Mouse (Mus musculus): ENCODE measurements at regions not wholly inside any gene's neighbourhood (a gene's known extent, or its start where the extent isn't known, plus 50 kb on each side); places are given as distances from the start of the nearest gene placed in this dataset.

DNA sequence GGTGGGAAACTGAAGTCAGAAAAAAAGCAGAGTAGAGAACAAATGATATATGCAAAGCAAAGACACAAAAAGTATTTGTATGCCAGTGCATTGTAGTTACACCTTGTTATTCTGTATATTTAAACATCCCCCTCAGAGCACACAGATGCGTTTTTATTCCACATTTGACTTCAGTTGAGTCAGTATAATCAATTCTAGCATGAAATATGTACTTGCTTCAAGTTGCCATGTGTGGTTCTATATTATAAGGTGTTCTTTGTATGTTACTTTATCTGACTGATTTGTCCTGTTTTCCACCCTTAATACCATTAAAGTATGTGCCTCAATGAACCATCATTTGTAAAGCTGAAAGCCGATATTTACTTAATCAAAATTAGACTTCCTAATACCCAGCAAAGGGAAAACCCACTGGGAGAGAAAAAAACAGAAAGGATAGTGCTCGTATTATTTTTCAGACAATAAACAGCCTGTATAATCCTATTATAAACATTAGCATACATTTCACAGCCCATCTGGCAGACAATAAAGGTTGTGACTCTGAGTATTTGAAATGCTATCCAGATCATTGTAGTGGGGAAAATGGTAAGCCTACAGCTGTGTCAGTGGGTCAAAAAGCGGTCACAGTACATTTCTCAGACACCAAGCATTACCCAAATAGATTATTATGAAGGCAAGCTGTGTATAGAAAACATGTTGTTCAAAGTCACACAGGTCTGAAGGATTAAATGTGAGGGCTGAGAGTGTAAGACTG is 189.1 kb upstream of the Bmp2 start:
- no peak for ATAC-seq (ENCODE audit: poor library complexity, severe bottlenecking)

DNA sequence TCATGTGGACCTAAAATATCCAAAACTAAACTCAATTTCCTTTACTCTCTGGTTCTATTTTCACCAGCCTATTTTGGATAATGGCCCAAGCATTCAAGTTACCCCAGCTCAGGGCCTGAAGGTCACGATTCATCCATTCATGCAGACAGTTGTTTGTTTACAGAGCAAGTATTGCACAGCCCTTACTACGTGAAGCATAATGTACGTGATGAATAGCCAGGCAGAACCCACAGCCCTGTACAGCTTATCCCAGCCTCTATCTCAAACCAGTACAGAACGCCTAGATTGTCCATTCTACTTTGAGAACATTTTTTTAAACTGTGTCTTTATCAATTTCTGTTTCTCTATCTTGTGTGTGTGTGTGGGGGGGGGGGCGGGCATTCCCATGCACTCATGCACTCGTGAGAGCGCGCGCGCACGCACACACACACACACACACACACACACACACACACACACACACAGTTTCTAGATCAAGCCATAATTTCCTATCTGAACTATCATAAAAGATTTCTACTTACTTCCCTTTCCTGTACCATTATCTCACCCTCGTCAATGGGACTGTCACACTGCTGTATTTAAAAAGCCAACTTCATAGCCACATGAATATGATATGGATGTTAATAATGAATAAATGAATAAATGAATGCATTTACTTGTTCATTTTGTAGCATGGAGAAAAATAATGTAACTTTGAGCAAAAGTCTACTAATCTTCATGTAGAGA is 180.3 kb upstream of the Bmp2 start:
- no peak for ATAC-seq (ENCODE audit: poor library complexity, severe bottlenecking)

DNA sequence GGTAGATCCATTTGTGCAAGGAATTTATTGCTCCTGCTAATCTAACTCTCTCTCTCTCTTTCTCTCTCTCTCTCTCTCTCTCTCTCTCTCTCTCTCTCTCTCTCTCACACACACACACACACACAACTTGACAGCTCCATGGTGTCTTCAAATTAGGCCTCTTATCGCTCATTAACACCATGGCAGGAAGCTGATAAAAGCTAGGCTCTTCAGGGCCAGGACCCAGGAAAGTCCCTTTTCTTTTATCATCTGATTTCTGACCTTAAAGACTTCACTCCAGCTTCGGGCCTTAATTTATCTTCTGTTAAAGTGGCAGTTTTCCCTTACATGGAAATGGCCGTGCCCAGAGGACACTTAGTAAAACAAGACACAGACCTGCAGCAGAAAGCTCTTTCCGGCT is 178.4 kb upstream of the Bmp2 start:
- ATAC-seq (ENCODE audit: poor library complexity, severe bottlenecking) = no peak

DNA sequence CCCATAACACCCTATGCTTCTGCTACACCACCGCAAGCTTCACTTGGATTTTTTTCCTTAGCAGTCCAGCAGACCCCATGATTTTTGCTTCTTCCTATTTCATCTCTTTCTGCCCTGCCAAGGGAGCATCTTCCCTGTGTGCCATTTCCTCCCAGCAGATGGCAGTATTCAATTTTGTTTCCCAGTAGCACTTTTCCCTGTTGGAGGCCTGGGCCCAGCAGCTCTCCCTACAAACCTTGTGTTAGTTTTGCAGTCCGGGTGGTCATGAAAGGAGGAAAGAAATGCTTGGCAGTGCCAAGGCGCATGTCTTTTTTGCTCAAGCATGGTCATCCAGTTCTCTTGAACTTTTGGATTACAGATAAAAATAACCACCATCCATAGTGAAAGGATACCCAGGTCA is 170.9 kb upstream of the Bmp2 start:
- ATAC-seq (ENCODE audit: poor library complexity, severe bottlenecking) = peak; percentile 50

DNA sequence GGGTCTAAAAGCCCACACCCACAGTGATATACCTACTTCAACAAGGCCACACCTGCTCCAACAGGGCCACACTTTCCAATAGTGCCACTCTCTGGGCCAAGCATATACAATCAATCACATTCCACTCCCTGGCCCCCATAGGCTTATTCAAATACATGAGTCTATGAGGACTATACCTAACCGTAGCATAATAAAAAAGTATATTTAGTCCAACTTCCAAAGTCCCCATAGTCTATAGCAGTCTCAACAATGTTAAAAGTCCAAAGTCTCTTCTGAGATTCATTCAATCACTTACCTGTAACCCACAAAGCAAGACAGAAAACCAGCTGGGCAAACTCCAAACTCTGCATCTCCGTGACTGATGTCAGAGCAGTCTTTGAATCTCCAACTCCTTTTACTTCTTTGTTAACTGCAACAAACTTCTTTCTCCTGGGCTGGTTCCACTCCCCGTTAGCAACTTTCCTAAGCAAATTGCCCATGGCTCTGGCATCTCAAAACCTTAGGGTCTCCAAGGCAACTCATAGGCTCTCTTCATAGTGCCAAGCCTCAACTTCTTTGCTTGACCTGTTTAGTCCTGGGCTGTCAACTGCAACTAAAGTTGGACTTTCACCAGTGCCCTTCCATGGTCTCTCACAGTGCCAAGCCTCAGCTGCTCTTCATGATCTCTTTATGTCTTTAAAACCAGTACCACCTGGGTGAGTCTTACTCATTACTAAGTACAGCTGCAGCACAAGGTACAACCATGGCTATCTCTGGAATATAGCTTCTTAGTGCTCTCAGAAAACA is 168.6 kb upstream of the Bmp2 start:
- ATAC-seq (ENCODE audit: poor library complexity, severe bottlenecking) = no peak

DNA sequence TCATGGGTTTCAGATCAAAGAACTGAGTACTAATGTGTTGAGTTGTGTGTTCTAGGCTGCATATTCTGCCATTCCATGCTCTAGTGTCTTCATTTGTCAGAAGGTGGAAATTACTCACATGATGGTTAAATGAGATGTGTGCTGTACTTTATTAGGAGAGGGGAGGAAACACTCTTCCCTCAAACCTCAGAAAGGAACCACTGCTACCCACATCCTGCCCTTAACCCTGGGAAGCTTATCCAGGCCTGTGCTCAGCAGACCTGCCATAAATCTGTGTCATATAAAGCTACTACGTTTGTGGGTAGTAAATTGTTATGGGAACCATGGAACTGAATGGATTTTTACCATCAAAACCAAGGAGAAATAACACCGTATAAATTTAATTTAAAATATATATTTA is 166.7 kb upstream of the Bmp2 start:
- no peak for ATAC-seq (ENCODE audit: poor library complexity, severe bottlenecking)

DNA sequence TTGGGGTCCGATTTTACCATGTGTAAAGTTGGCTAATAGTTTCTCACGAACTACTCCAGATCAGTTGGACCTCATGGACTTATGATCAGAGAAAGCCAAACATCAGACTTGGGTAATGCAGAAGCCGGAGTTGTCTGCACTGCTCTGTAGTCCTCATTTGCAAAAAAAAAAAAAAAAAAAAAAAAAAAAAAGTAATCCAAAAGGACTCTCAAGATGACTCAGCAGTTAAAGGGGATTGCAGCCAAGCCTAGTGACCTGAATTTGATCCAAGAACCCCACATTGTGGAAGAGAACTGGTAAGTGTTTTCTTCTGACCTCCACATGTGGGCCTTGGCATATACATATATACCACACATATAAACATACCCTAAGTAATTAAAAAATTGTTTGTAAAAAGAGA is 164.6 kb upstream of the Bmp2 start:
- no peak for ATAC-seq (ENCODE audit: poor library complexity, severe bottlenecking)

DNA sequence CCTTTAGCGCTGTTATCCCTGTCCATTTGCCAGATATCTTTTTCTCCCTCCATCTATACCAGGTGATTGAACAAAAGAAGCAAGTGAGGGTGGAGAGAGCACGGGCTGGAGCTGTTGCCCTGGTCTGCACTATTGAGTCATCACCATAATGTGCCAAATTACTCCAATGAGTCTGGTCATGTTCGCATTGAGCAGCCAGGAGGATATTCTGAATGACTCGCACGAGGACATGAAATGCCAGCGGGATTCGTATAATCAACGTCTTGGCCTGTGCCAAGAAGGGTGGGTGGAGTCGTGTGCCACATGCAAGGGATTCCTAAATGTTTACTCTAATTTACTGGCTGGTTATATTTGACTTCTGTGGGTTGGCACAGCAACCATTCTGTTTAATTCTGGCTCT is 159.7 kb upstream of the Bmp2 start:
- no peak for ATAC-seq (ENCODE audit: poor library complexity, severe bottlenecking)

DNA sequence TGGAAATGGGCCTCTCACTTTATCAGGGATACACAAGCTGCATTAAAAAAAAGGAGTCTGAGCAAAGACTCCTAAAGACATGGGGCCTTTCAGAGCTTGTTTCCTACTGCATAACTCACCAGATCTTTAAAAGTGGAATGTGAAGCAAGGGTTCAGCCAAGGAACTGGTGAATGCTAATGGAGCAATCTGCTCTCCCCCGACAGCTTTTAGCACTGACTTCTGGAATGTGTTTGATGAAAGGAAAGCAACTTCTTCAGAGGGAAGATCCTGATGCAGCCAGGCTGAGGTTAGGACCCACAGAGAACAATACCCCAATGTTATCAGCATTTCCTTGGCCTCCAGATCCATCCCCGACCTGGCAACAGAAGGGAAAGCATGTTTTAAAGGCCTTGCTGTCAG is 154.4 kb upstream of the Bmp2 start:
- ATAC-seq (ENCODE audit: poor library complexity, severe bottlenecking) = no peak

DNA sequence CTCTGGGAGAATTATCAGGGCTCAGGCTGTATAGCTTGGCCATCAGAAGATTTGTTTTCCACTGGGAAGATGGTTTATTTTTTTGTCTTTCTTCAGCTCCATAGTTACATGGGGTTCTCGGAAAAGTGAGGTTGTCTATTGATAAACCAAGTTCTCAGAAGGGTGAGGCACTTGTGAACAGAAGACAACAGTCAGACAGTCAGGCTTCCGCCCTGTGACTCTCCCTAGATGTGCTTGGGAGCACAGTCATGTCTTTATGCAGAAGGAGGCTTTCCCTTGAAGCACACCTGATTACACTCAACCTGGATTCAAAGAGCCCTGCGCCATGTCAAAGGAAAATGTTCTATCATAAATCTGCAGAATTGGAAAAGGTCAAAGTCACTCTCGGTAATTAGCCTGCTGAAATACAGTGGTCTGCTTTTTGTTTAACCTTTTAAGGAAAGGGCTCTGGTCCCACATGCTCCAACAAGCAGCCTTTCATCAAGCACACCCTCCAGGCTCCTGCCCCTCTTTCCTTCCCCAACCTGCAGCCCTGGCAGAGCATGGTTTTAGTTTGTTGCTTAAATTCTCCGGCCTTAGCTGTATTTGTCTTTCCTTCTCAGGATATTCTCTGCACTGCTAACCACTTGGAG is 152.8 kb upstream of the Bmp2 start:
- ATAC-seq (ENCODE audit: poor library complexity, severe bottlenecking) = no peak

DNA sequence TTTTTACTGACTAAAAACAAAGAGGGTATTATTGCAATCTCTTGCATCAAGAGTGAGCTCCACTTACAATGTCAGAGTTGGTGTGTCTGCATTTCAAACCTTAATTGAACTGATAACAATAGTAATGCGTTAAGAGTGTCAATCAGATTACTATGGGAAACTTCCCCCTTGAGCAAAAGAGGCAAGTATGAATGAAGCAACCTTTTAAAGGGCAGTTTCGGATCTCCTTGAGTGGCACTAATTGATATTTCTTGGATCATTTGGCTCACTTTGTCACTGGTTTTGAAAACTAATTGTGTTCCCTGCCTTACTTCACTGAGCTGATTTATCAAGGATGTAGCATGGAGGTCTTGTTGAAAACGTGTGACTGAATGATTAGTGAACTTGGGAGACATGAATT is 151.0 kb upstream of the Bmp2 start:
- no peak for ATAC-seq (ENCODE audit: poor library complexity, severe bottlenecking)

DNA sequence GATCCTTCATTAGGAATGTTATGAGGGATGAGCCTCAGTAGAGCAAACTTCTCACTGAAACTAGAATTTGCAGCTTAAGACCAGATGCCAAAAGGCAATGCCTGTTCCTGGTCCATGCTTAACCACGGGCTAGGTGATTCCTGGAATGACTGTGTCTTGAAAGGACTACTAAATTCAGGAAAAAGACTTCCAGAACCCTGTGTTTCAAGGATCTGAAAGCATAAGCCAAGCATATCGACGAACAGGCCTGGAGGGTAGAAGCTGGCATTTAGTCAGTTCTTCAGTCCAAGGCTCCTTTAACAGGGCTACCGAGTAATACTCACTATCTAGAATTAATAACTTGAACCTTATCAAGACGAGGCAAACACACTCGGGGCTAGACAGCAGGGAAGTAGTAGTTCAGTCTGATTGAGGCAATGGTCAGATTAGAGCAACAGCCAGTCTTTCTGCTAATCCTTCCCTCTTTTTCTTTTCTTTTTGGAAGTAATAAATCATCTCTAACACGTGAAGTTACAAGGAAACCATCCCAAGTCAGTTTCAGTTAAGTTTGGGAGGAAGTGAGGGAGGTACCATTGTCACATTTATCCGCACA is 134.9 kb upstream of the Bmp2 start:
- no peak for ATAC-seq (ENCODE audit: poor library complexity, severe bottlenecking)

DNA sequence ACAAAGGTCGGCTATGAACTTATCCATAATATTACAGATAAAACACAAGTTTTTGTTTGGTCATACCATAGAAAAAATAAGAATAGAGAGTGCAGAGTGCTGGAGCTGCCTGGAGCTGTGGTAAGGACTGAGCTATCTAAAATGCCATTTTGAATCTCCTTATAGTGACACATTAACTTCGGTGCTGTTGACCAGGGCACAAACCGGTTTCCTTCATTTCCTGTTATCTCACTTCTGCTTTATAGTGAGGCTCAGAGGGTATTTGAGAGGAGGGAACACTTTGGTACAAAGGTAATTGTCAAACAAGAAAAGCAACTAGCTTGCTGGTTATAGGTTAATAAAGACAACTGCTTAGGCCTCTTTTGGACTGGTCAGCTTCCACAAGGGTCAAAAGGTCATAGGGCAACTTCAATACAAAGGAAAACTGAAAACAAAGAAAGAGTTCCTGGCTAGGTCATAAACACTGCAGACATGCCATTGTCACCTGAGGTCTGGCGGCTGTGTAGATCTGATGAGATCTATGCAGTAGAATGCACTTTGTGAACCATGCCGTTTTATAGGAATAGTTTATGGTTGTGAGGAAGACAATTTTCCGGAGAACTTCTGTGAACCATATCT is 132.2 kb upstream of the Bmp2 start:
- ATAC-seq (ENCODE audit: poor library complexity, severe bottlenecking) = peak; percentile 56

DNA sequence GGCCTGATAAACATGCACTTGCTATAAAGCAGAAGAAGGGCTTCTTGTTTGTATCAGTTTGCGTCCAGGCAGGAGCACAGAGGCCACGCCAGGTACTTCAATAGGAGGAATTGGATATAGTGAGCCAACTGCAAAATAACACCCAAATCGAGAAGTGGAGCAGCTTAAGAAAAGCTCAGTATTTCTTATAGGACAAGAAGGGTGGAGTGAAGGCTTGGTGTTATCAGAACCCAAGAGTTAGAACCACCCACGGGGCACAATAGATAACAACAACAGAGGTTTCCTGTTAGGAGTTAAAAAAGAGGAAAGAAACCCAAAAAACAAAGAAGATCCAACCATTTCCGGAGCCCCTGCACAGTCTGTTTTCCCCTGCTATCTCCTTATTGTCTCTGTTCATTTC is 126.4 kb upstream of the Bmp2 start:
- ATAC-seq (ENCODE audit: poor library complexity, severe bottlenecking) = no peak

DNA sequence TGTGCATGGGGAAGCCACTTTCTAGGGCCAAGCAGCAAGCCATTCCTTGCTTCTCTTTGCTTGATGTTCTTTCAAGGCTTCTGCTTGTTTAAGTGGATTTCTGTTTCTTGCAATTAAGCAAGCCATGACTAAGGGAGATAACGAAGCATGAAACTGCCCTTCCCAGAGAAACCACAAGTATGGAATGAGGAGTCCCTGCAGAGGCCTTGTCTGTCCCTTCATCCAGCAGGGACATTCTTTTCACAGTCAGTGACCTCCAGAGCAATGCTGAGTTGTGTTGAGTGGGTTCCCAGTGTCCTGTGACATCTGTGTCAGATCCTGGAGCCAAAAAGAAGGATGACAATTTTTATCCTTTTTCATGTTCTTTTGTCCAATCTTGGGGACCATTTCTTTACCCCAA is 124.9 kb upstream of the Bmp2 start:
- ATAC-seq (ENCODE audit: poor library complexity, severe bottlenecking) = peak; percentile 29; the same call in 1 of the 2 replicates

DNA sequence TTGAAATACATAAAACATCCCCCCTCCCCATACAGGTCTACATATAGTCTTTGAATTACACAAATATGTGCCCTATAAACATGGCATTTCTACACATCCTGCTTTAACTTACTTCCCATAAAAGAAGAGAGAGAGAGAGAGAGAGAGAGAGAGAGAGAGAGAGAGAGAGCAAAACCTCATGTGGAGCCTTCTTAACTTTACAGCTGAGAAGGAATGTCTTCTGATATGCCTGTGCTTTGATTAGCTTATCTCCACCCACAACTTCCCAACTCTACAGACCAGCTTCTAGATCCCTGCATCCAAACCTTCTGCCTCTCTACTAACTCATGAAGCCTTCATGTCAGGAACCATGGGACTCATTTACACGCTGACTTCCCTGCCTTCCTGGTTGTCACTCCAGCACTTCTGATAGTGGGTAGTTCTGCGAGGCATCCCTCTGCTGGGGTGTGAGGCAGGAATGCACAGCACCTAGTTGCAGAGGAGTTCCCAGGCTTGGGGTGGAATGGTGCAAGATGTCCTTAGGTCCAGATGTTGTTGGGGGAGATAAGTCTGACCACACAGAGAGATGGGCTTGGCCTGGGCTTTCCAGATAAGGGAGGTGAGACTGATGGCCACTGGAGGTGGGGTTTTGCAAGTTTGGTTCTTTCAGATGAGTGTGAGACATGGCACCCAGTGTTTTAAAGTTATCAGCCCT is 122.4 kb upstream of the Bmp2 start:
- ATAC-seq (ENCODE audit: poor library complexity, severe bottlenecking) = no peak

DNA sequence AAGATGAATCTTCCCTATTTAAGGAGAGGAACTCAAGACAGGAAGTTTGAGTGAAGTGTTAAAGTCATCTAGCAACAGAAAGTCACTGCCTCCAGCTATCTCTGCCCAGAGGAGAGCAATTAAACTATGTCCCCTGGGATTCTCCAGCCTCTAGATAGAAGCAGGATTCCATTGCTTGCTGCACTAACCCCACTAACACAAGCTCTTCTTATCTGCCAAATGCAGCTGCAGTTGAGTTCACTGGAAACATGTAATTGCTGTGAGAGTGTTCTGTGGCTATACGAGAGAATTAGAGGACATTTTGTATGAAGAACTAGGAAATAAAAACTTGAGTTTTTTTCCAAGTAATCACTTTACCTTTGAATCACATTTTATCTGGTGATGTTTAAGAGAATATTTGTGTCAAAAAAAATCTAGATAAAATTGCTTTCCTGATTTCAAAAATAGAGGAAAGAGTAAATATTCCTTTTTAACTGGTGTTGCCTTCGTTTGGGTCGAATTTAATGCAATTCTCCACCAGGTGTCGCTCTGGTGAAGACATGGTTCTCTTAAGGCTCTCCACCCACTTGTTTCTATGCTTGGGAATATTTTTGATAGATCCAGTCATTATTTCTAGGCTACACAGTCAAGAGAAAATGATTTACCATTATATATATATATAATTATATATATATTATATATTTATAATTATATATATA is 121.1 kb upstream of the Bmp2 start:
- no peak for ATAC-seq (ENCODE audit: poor library complexity, severe bottlenecking)

DNA sequence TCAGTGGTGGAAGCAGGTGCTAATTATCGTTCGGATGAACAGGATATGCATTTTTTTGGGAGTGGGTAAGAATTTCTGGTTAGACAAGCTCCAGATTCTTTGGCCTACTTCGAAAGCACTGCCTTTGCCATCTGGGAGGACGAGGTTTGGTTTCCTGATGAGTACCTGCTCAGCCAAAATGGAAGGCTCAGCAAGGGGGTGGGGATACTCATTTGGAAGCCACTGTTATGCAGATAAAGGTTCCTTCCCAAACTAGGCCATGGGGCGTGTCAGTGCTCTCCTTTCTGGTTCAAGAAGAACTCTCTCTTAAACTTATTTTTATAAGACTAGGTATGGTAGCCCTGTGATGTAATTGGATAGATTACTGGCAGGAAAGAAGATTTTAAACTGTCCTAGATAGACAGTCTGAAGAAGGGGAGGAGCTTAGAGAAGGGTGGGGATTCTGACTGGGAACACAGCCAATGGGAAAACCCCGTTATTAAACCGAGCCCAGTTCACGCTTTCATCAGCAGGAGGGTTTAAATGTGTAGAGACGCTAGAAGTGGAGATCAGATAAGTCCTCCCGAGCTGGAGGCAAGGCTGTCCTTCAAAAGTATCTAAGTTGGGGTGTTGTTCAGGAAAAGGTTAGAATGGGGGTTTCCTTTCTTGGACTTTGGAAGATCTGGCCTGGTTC is 119.7 kb upstream of the Bmp2 start:
- no peak for ATAC-seq (ENCODE audit: poor library complexity, severe bottlenecking)

All from megakaryocyte, adult 5-6 weeks (primary cell).